ENCODE assay signal across 28 mouse cellular contexts in the genomic region with DNA sequence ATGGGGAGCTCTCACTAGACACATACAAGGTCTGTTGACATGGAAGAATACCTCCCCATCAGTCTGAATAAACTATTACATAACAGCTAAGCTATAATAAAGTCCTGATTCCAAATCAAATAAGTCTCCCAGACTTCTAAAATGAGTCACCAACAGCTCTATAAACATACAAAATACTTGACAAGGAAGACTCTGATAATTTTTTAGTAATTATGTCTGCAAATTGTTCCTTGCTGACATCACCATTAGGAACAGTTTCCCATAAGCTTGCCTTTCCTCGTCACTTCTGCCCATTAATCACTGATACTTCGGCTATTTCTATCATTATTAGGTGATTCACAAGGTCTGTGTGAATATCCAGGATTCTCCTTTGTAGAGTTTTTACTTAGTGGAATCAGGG.
DNase-seq lines count a peak whose midpoint lies in the region; ATAC-seq and TF ChIP-seq lines count a peak whose summit lies in the region.
"Had no signal": no experiment of that assay in that cellular context is flagged by ENCODE, and none has a peak within 500 bp of the region (broad histone marks: within the 10 kb centered on the region; RNA-seq: fewer than 3 reads in every experiment).

No protein-coding gene starts in this region.

- peak overlapping the region; percentile 57; the same call in 1 of the 2 replicates for H3K27ac ChIP-seq in heart, adult 2 months
- H3K27ac ChIP-seq in heart, postnatal 0 days (ENCODE audit: low read depth) = peak overlapping the region; percentile 71
- H3K27ac ChIP-seq in lung, postnatal 0 days (ENCODE audit: low read length) = peak overlapping the region; percentile 29; the same call in 1 of the 2 replicates
- H3K27ac ChIP-seq: hindbrain, embryonic 13.5 days; kidney, postnatal 0 days; liver, embryonic 14.5 days; neural tube, embryonic 15.5 days had no signal

- intact Hi-C loops in heart, adult 2 months (cut with DNase I) = no loop called here
- intact Hi-C loops in heart, postnatal 25 days (cut with DNase I) = no loop called here

- H3K36me3 ChIP-seq in heart, adult 2 months (ENCODE audit: control insufficient read depth, insufficient read depth, low read length) = peaks cover 4% of the 10 kb centered on the region; the same call in 1 of the 2 replicates
- H3K36me3 ChIP-seq in heart, postnatal 0 days (replicated peaks; ENCODE audit: control insufficient read depth, insufficient read depth, low read length) = no peaks in the 10 kb centered on the region
- no peaks in the 10 kb centered on the region for H3K36me3 ChIP-seq in lung, postnatal 0 days (ENCODE audit: insufficient read depth, low read length)
- H3K36me3 ChIP-seq: G1E; hindbrain, embryonic 13.5 days; neural tube, embryonic 15.5 days had no signal

- no peaks in the 10 kb centered on the region for H3K79me2 ChIP-seq in heart, adult 2 months (replicated peaks; ENCODE audit: control insufficient read depth, insufficient read depth, low read length)

- DNase-seq in heart, adult 2 months = no peak
- no peak for DNase-seq in heart, adult 8-10 months (ENCODE audit: low spot score)
- no peak for DNase-seq in heart, postnatal 0 days (ENCODE audit: low spot score)
- no peak for DNase-seq in heart, postnatal 25 days (ENCODE audit: low spot score)
- peak; percentile 62 for DNase-seq in lung, postnatal 0 days (ENCODE audit: low spot score)
- no peak for DNase-seq in lung, postnatal 4 days
- no peak for DNase-seq in right cerebral cortex, postnatal 36 days (ENCODE audit: low spot score in 2 of 2)
- DNase-seq: adrenal gland, postnatal 14 days; cerebellum, adult 11 months; cerebellum, adult 9-10 months; cerebellum, postnatal 36 days; gastrocnemius, postnatal 25 days; heart, postnatal 4 days; kidney, adult 8-10 months; layer of hippocampus, postnatal 36 days; left cerebral cortex, postnatal 4 days; midbrain, embryonic 14.5 days; retina, postnatal 1 day; right cerebral cortex, postnatal 14 days; thymus, postnatal 14 days had no signal

- no peak overlapping the region for H3K4me3 ChIP-seq in heart, adult 2 months
- no peak overlapping the region for H3K4me3 ChIP-seq in heart, postnatal 0 days (ENCODE audit: low read depth, low read length)
- H3K4me3 ChIP-seq in lung, postnatal 0 days (ENCODE audit: low read depth, low read length) = no peak overlapping the region
- H3K4me3 ChIP-seq: hindbrain, embryonic 13.5 days; neural tube, embryonic 15.5 days had no signal

- no peaks in the 10 kb centered on the region for H3K27me3 ChIP-seq in heart, adult 2 months (ENCODE audit: control insufficient read depth, insufficient read depth, low read length)
- no peaks in the 10 kb centered on the region for H3K27me3 ChIP-seq in heart, postnatal 0 days (ENCODE audit: control insufficient read depth, insufficient read depth, low read length)
- H3K27me3 ChIP-seq in lung, postnatal 0 days (replicated peaks; ENCODE audit: insufficient read depth, low read length) = no peaks in the 10 kb centered on the region
- H3K27me3 ChIP-seq: hindbrain, embryonic 13.5 days; neural tube, embryonic 15.5 days; Patski had no signal

- H3K4me2 ChIP-seq in heart, postnatal 0 days (ENCODE audit: low read depth, low read length) = no peak overlapping the region
- no peak overlapping the region for H3K4me2 ChIP-seq in lung, postnatal 0 days (replicated peaks; ENCODE audit: low read depth, low read length)
- H3K4me2 ChIP-seq: hindbrain, embryonic 13.5 days; neural tube, embryonic 15.5 days had no signal

- 74% methylated on average over 2 of the region's 2 CpGs for WGBS in heart, adult 2 months
- 66% methylated on average over 2 of the region's 2 CpGs for WGBS in heart, postnatal 0 days
- 48% methylated on average over 2 of the region's 2 CpGs for WGBS in lung, postnatal 0 days

- no peak overlapping the region for H3K9ac ChIP-seq in heart, adult 2 months (ENCODE audit: low read depth, low read length)
- no peak overlapping the region for H3K9ac ChIP-seq in heart, postnatal 0 days (replicated peaks; ENCODE audit: low read depth, low read length)
- H3K9ac ChIP-seq in lung, postnatal 0 days (replicated peaks; ENCODE audit: low read depth) = no peak overlapping the region
- H3K9ac ChIP-seq: hindbrain, embryonic 13.5 days; liver, embryonic 14.5 days; neural tube, embryonic 15.5 days had no signal

- H3K9me3 ChIP-seq in heart, postnatal 0 days (replicated peaks; ENCODE audit: control insufficient read depth, low read length) = no peaks in the 10 kb centered on the region
- H3K9me3 ChIP-seq in lung, postnatal 0 days (ENCODE audit: low read length) = no peaks in the 10 kb centered on the region
- H3K9me3 ChIP-seq: hindbrain, embryonic 13.5 days; neural tube, embryonic 15.5 days had no signal

- TF ChIP-seq CTCF in heart, adult 2 months (IDR thresholded peaks at IDR 0.05) = no peak
- TF ChIP-seq CTCF in heart, postnatal 0 days (IDR thresholded peaks at IDR 0.05; ENCODE audit: low read depth) = no peak
- no peak for TF ChIP-seq CTCF in lung, postnatal 0 days (IDR thresholded peaks at IDR 0.05)

- TF ChIP-seq POLR2A in heart, adult 2 months (IDR thresholded peaks at IDR 0.05; ENCODE audit: insufficient read depth, low read depth, low read length) = no peak

- ATAC-seq in heart, postnatal 0 days (ENCODE audit: insufficient read depth, low read depth) = no peak
- peak; percentile 43; the same call in 1 of the 2 replicates for ATAC-seq in lung, postnatal 0 days
- ATAC-seq: forebrain, embryonic 14.5 days; intestine, embryonic 16.5 days had no signal

- peaks cover 5% of the 10 kb centered on the region for H3K4me1 ChIP-seq in heart, adult 2 months (ENCODE audit: control insufficient read depth, insufficient read depth, low read length)
- H3K4me1 ChIP-seq in heart, postnatal 0 days (ENCODE audit: control insufficient read depth, insufficient read depth) = peaks cover 30% of the 10 kb centered on the region
- peaks cover 4% of the 10 kb centered on the region; the same call in 1 of the 2 replicates for H3K4me1 ChIP-seq in lung, postnatal 0 days (ENCODE audit: insufficient read depth, low read depth, low read length)
- H3K4me1 ChIP-seq: hindbrain, embryonic 13.5 days; neural tube, embryonic 15.5 days had no signal

- no peak for TF ChIP-seq EP300 in heart, adult 2 months (IDR thresholded peaks at IDR 0.05; ENCODE audit: insufficient read depth, low read depth, low read length)
- TF ChIP-seq EP300 in heart, postnatal 0 days (IDR thresholded peaks at IDR 0.05; ENCODE audit: low read depth) = no peak
- peak; percentile 35; the same call in 1 of the 2 replicates for TF ChIP-seq EP300 in lung, postnatal 0 days (IDR thresholded peaks at IDR 0.05)
